Mouse (Mus musculus): ENCODE measurements around the gene Capn1.

The Capn1 gene

GRCm38 (mm10) chr19:5952071-5952691 is 63.5 kb downstream of the Capn1 start:
- no peak for DNase-seq (ENCODE audit: low spot score in 2 of 2)

GRCm38 (mm10) chr19:5951631-5952030 is 64.1 kb downstream of the Capn1 start:
- no peak for DNase-seq (ENCODE audit: low spot score in 2 of 2)

- DNase-seq (ENCODE audit: low spot score in 2 of 2): no peak
Measured at GRCm38 (mm10) chr19:5950218-5950617, 65.5 kb downstream of the Capn1 start.

DNA sequence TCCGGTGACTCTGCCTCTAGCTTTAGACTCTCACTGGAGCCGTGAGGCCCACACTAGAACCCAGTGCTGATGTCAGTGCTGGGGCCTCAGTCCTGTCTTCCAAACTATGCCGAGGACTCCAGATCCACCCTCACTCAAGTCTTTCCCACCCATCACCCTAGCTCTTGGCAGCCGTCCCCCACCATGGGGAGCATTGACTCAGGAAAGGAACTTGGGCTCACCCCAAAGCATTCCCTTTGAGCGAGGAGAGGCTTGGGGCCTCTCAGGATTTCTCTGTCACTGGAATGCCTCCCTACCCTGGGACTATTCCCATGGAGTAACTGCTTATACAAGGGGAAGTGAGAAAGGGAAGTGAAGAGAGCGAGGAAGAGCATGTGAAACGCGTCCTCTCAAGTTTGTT is 69.8 kb downstream of the Capn1 start:
- DNase-seq (ENCODE audit: low spot score in 2 of 2): no peak

GRCm38 (mm10) chr19:5945027-5945426 is 70.7 kb downstream of the Capn1 start:
- no peak for DNase-seq (ENCODE audit: low spot score in 2 of 2)

- DNase-seq (ENCODE audit: low spot score in 2 of 2): no peak
Measured at GRCm38 (mm10) chr19:5944145-5944544, 71.6 kb downstream of the Capn1 start.

DNA sequence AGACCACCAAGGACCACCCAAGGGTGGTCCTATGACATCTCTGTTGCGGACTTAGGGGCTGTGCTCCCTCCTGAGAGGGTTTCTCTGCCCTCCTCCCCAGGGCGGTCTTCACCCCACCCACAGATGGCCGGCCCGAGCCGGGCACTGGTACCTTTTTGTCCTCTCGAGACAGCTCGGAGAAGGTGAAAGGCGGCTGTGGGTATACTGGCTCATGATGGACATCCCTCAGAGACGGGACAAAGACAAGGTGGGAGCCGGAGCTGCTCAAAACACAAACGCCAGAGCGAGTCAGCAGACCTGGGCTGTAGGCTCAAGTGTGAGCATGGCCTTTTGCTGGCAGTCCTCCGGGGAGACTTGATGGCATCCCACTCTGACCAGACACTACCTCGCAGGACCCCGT is 72.3 kb downstream of the Capn1 start:
- DNase-seq (ENCODE audit: low spot score in 2 of 2): no peak

GRCm38 (mm10) chr19:5942581-5942980 is 73.1 kb downstream of the Capn1 start:
- DNase-seq (ENCODE audit: low spot score in 2 of 2): no peak

- DNase-seq (ENCODE audit: low spot score in 2 of 2): no peak
Measured at GRCm38 (mm10) chr19:5940656-5941055, 75.0 kb downstream of the Capn1 start.

- no peak for DNase-seq (ENCODE audit: low spot score in 2 of 2)
Measured at GRCm38 (mm10) chr19:5940173-5940572, 75.5 kb downstream of the Capn1 start.

- no peak for DNase-seq (ENCODE audit: low spot score in 2 of 2)
Measured at GRCm38 (mm10) chr19:5939715-5940114, 76.0 kb downstream of the Capn1 start.

All from frontal cortex, postnatal 25 days (tissue).